Mouse (Mus musculus): Measurements from ENCODE around the gene Tph1. TPM values are rescaled to one million over a fixed set of nuclear protein-coding genes. Genes with fewer than 3 reads are reported as not detected.

Gene Tph1
- 0.12 and 0.83 TPM in 2 replicates for polyA plus RNA-seq (2016; fragmentation: Nextera tagmentation; extraction: Ambion mirVana)

DNA sequence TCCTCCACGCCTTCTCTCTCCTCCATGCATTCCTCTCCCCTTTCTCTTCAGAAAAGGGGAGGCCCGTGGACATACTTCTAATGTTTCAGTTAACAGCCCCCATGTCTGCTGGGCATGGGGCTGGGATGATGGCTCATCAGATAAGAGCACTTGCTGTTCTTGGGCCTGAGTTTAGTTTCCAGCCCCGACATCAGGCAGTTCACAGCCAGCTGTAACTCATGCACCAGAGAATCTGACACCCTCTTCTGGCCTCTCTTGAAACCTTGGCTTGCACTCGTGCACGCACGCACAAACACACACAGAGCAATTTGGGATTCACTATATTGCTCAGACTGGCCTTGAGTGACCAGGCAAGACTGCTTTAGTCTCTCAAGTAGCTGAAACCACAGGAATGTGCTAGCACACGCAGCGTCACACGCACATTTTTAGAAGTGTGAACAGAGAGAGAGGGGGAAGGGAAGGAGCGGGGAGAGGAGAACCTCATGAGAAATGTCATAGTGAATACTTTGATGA is at the start of gene Tph1:
Gene Tph1, minus strand, starts transcription at position 378 of the 513 bp plus-strand sequence.
- no peak for ATAC-seq (ENCODE audit: low FRiP score)
- Histone ChIP-seq H3K27me3 (peaks cover 1% of the 10 kb centered on the region), H3K27ac (no peak within 1 kb of the TSS), H3K4me2 (replicated peaks) (no peak within 1 kb of the TSS), H3K4me1 (peaks cover 2% of the 10 kb centered on the region; the same call in 1 of the 2 replicates), H3K9me3 (replicated peaks) (no peaks in the 10 kb centered on the region), H3K9ac (no peak within 1 kb of the TSS), H3K36me3 (no peaks in the 10 kb centered on the region), H3K4me3 (no peak within 1 kb of the TSS)
- WGBS: 65% methylated on average over 10 of the region's 10 CpGs

GRCm38 (mm10) chr7:46720460-46720859 is 48.1 kb upstream of the Tph1 start:
- Histone ChIP-seq H3K27me3 (0 out of 2 replicates have a peak, but pooled peaks cover 5% of the 10 kb centered on the region), H3K9me3 (replicated peaks) (no peaks in the 10 kb centered on the region), H3K4me1 (no peaks in the 10 kb centered on the region), H3K4me3 (no peak overlapping the region), H3K27ac (no peak overlapping the region), H3K36me3 (no peaks in the 10 kb centered on the region), H3K9ac (no peak overlapping the region), H3K4me2 (replicated peaks) (no peak overlapping the region)
- ATAC-seq (ENCODE audit: low FRiP score): no peak
- 77% methylated on average over 9 of the region's 9 CpGs for WGBS

DNA sequence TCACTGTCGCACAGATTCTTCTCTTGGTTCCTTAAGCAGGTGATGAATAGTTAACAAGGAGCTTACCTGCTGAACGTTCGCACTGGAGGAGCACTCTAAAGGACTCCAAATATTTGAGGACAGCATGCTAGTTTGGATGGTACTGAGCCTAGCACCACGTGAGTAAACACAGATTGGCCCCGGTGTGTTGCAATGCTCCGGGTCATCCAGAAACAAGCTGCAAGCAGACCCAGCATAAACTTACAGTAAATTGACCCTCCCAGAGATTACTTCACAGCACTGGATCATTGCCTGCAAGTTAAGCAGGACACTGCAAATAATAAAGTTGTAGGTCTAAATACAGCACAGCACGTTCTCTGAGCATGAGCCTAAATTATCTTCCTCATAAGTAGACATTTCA is 47.2 kb upstream of the Tph1 start:
- Histone ChIP-seq H3K9ac (no peak overlapping the region), H3K4me3 (no peak overlapping the region), H3K4me2 (replicated peaks) (no peak overlapping the region), H3K9me3 (replicated peaks) (no peaks in the 10 kb centered on the region), H3K27me3 (0 out of 2 replicates have a peak, but pooled peaks cover 2% of the 10 kb centered on the region), H3K36me3 (no peaks in the 10 kb centered on the region), H3K4me1 (no peaks in the 10 kb centered on the region), H3K27ac (no peak overlapping the region)
- ATAC-seq (ENCODE audit: low FRiP score): no peak
- 90% methylated on average over 7 of the region's 7 CpGs for WGBS

GRCm38 (mm10) chr7:46718591-46719270 is 46.4 kb upstream of the Tph1 start:
- Histone ChIP-seq H3K4me3 (no peak overlapping the region), H3K9ac (no peak overlapping the region), H3K27ac (no peak overlapping the region), H3K9me3 (replicated peaks) (no peaks in the 10 kb centered on the region), H3K27me3 (0 out of 2 replicates have a peak, but pooled peaks cover 2% of the 10 kb centered on the region), H3K4me2 (replicated peaks) (no peak overlapping the region), H3K36me3 (no peaks in the 10 kb centered on the region), H3K4me1 (no peaks in the 10 kb centered on the region)
- WGBS: 85% methylated on average over 7 of the region's 7 CpGs
- ATAC-seq (ENCODE audit: low FRiP score): no peak

GRCm38 (mm10) chr7:46716897-46717296 is 44.6 kb upstream of the Tph1 start:
- 74% methylated on average over 5 of the region's 5 CpGs for WGBS
- no peak overlapping the region for H3K4me2 ChIP-seq (replicated peaks)
- H3K4me1 ChIP-seq: no peaks in the 10 kb centered on the region
- H3K36me3 ChIP-seq: no peaks in the 10 kb centered on the region
- H3K9me3 ChIP-seq (replicated peaks): no peaks in the 10 kb centered on the region
- no peak overlapping the region for H3K9ac ChIP-seq
- no peak for ATAC-seq (ENCODE audit: low FRiP score)
- H3K4me3 ChIP-seq: no peak overlapping the region
- no peak overlapping the region for H3K27ac ChIP-seq
- peaks cover 5% of the 10 kb centered on the region; the same call in 1 of the 2 replicates for H3K27me3 ChIP-seq

DNA sequence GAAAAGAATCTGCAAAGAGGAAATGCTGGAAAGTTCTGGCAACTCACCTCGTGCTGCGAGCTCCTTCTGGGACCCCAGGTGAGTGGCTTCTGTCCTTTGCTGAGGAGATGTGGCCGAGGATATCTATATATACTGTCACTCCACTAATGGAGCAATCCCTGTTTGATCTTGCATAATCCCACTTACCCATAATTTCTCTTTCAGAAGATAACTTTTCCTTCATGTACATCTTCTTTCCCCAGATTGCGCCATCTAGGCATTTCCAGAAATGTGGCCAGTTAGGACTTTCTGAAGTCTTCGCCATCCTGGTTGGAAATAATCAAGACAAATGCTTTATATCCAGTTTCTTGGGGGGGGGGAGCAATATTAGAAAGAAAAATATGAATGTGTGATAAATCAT is 43.3 kb upstream of the Tph1 start, which contains the start of gene Saa3:
Gene Saa3, minus strand, starts transcription at position 101 of the 400 bp plus-strand sequence.
- Histone ChIP-seq H3K9ac (no peak within 1 kb of the TSS), H3K9me3 (replicated peaks) (no peaks in the 10 kb centered on the region), H3K27ac (no peak within 1 kb of the TSS), H3K4me3 (no peak within 1 kb of the TSS), H3K4me1 (no peaks in the 10 kb centered on the region), H3K36me3 (no peaks in the 10 kb centered on the region), H3K27me3 (peaks cover 5% of the 10 kb centered on the region; the same call in 1 of the 2 replicates), H3K4me2 (replicated peaks) (no peak within 1 kb of the TSS)
- WGBS: 87% methylated on average over 5 of the region's 5 CpGs
- ATAC-seq (ENCODE audit: low FRiP score): no peak

DNA sequence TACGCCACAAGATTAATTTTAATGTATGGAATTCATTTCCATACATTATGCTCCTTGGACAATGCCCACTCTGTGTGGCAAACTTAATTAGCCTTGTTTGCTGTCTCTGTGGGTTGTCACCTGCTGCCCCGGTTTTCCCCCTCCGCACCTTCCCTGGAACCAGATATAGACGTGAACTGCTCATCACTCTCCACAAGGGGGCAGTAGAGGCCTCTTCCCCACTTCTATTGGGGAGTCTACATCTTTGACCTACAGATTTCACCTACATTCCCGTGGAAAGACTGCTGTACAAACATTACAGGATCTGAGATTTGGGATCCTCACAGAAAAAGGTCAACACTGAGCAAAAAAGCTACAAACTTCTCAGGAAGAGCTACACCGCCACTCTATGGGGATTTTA is 42.2 kb upstream of the Tph1 start:
- 36% methylated on average over 6 of the region's 6 CpGs for WGBS
- no peaks in the 10 kb centered on the region for H3K9me3 ChIP-seq (replicated peaks)
- no peak overlapping the region for H3K4me3 ChIP-seq
- no peak for ATAC-seq (ENCODE audit: low FRiP score)
- no peak overlapping the region for H3K4me2 ChIP-seq (replicated peaks)
- H3K36me3 ChIP-seq: no peaks in the 10 kb centered on the region
- no peak overlapping the region for H3K9ac ChIP-seq
- peaks cover 3% of the 10 kb centered on the region; the same call in 1 of the 2 replicates for H3K27me3 ChIP-seq
- peaks cover 3% of the 10 kb centered on the region for H3K4me1 ChIP-seq
- no peak overlapping the region for H3K27ac ChIP-seq

GRCm38 (mm10) chr7:46712250-46712649 is 39.9 kb upstream of the Tph1 start:
- no peak overlapping the region for H3K27ac ChIP-seq
- peaks cover 7% of the 10 kb centered on the region for H3K4me1 ChIP-seq
- ATAC-seq (ENCODE audit: low FRiP score): no peak
- H3K36me3 ChIP-seq: 0 out of 2 replicates have a peak, but pooled peaks cover 9% of the 10 kb centered on the region
- H3K27me3 ChIP-seq: peaks cover 3% of the 10 kb centered on the region; the same call in 1 of the 2 replicates
- H3K9ac ChIP-seq: no peak overlapping the region
- no peaks in the 10 kb centered on the region for H3K9me3 ChIP-seq (replicated peaks)
- WGBS: 62% methylated on average over 6 of the region's 6 CpGs
- no peak overlapping the region for H3K4me3 ChIP-seq
- no peak overlapping the region for H3K4me2 ChIP-seq (replicated peaks)

DNA sequence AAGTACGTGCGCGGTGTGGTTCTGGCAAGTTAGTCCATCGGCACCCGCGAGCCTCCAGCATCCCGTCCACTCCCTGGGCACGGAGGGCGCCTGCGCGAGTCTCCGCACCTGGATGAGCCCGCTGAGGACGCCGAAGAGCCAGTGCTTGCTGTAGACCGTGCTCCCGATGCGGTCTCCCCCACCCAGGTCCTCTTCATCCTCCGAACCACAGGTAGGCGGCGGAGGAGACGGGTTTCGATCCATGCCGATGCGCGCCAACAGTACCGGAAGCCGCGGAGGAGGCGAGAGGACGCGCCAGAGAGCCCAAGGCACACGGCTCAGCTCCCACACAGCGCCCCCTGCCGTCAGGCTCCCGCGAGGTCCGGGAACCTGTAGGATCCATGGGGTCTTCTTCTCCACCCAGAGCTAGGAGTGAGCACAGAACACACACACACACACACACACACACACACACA is 38.1 kb upstream of the Tph1 start, which contains the start of gene Saal1:
Gene Saal1, minus strand, starts transcription at position 291 of the 455 bp plus-strand sequence.
- Histone ChIP-seq H3K27me3 (peaks cover 3% of the 10 kb centered on the region; the same call in 1 of the 2 replicates), H3K36me3 (peaks cover 23% of the 10 kb centered on the region), H3K4me3 (peak within 1 kb of the TSS; percentile 86), H3K9ac (peak within 1 kb of the TSS; percentile 91), H3K4me2 (replicated peaks) (peak within 1 kb of the TSS; percentile 52), H3K27ac (peak within 1 kb of the TSS; percentile 71), H3K4me1 (peaks cover 7% of the 10 kb centered on the region), H3K9me3 (replicated peaks) (no peaks in the 10 kb centered on the region)
- peak; percentile 97 for ATAC-seq (ENCODE audit: low FRiP score)
- 2% methylated on average over 38 of the region's 38 CpGs for WGBS

DNA sequence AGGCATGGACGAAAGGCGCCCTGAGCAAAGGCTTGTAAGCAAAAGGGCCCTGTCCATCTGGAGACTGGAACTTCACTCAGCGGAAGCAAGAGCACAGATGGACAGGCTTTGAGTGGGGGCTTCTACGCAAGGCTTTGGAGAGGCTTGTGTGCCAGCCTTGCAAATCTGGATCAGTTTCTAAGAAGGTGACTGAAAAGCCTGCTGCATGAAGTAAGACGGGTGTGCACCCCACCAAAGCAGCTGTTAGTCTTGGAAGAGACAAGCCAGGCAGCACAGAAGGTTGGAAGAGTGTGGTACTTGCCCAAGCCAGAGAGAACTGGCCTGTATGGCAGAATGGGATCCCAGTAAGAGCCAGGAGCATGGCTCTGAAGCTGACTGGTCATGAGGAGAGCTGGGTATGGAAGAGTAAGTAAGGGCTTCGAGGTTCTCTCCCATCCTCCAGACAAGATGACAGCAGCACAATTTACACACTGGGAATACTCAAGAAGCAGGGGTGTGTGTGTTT is 28.2 kb upstream of the Tph1 start:
- Histone ChIP-seq H3K36me3 (peaks cover 96% of the 10 kb centered on the region), H3K27me3 (no peaks in the 10 kb centered on the region), H3K4me3 (no peak overlapping the region), H3K9me3 (replicated peaks) (no peaks in the 10 kb centered on the region), H3K4me1 (no peaks in the 10 kb centered on the region), H3K9ac (no peak overlapping the region), H3K27ac (no peak overlapping the region), H3K4me2 (replicated peaks) (no peak overlapping the region)
- no peak for ATAC-seq (ENCODE audit: low FRiP score)
- 98% methylated on average over 6 of the region's 6 CpGs for WGBS

GRCm38 (mm10) chr7:46696754-46697153 is 24.4 kb upstream of the Tph1 start:
- no peak overlapping the region for H3K27ac ChIP-seq
- no peak overlapping the region for H3K4me3 ChIP-seq
- no peaks in the 10 kb centered on the region for H3K9me3 ChIP-seq (replicated peaks)
- ATAC-seq (ENCODE audit: low FRiP score): no peak
- peaks cover 81% of the 10 kb centered on the region for H3K36me3 ChIP-seq
- WGBS: 87% methylated on average over 1 of the region's 1 CpGs
- H3K9ac ChIP-seq: no peak overlapping the region
- no peaks in the 10 kb centered on the region for H3K4me1 ChIP-seq
- no peaks in the 10 kb centered on the region for H3K27me3 ChIP-seq
- no peak overlapping the region for H3K4me2 ChIP-seq (replicated peaks)

DNA sequence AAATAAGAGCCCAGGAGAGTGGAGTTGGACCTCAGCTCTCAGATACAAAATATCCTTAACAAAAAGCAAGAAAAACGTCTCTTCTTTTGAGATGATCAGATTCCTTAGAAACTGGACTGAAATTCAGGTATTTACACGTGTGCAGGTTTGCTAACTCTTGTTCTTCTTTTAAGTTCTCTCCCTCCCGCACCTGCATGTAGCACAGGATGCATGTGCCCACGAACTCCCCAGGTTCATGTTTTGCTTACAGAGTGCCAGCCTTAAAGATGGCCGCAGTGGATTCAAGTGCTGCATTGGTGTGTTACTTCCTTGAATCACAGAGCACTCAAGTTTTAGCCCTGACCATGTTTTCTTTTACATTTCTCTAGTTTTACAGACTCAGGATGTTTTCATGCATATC is 14.5 kb upstream of the Tph1 start:
- no peak overlapping the region for H3K9ac ChIP-seq
- no peak overlapping the region for H3K4me3 ChIP-seq
- no peak overlapping the region for H3K4me2 ChIP-seq (replicated peaks)
- no peaks in the 10 kb centered on the region for H3K27me3 ChIP-seq
- peaks cover 37% of the 10 kb centered on the region for H3K36me3 ChIP-seq
- H3K27ac ChIP-seq: no peak overlapping the region
- 82% methylated on average over 5 of the region's 5 CpGs for WGBS
- H3K9me3 ChIP-seq (replicated peaks): no peaks in the 10 kb centered on the region
- ATAC-seq (ENCODE audit: low FRiP score): no peak
- H3K4me1 ChIP-seq: no peaks in the 10 kb centered on the region

Data from hindbrain, embryonic 12.5 days (tissue).